Mouse (Mus musculus): ENCODE results near the gene Dnal1. TPM values are rescaled to one million over a fixed set of nuclear protein-coding genes. Genes with fewer than 3 reads are reported as not detected.

Dnal1 gene
- polyA plus RNA-seq, 1 experiment = 0.44 TPM

DNA sequence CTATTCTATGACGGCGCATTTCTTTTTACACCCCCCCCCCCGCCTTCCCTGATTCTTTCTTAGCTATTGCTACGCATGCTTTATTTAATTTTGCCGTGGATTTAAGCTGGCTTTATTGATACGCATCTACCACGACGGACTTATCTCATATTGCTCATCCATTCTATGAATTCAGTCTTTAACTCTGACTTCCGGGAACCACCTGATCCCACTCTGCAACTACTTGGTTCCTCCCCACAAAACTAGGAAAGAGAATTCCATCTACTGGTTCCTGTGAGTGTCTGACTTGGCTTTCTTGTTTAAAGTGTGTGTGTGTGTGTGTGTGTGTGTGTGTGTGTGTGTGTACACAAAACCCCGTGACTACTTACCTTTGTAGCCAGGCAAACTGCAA, 34.5 kb downstream of the Dnal1 start:
- Histone ChIP-seq H3K27me3 (replicated peaks) (no peaks in the 10 kb centered on the region), H3K4me3 (replicated peaks) (no peak overlapping the region), H3K4me1 (peaks cover 28% of the 10 kb centered on the region), H3K9me3 (no peaks in the 10 kb centered on the region), H3K36me3 (replicated peaks; ENCODE audit: low read length) (peaks cover 71% of the 10 kb centered on the region)
- TF ChIP-seq FLI1 (IDR thresholded peaks at IDR 0.05; ENCODE audit: low read length) = no peak
- no peak for TF ChIP-seq GATA1 (IDR thresholded peaks at IDR 0.05; ENCODE audit: borderline replicate concordance, low read length)

GRCm38 (mm10) chr12:84149971-84150370, 35.8 kb downstream of the Dnal1 start:
- peaks cover 31% of the 10 kb centered on the region for H3K4me1 ChIP-seq
- no peak for TF ChIP-seq GATA1 (IDR thresholded peaks at IDR 0.05; ENCODE audit: borderline replicate concordance, low read length)
- TF ChIP-seq FLI1 (IDR thresholded peaks at IDR 0.05; ENCODE audit: low read length) = no peak
- H3K9me3 ChIP-seq = no peaks in the 10 kb centered on the region
- peaks cover 84% of the 10 kb centered on the region for H3K36me3 ChIP-seq (replicated peaks; ENCODE audit: low read length)
- H3K27me3 ChIP-seq (replicated peaks) = no peaks in the 10 kb centered on the region
- no peak overlapping the region for H3K4me3 ChIP-seq (replicated peaks)

- peaks cover 93% of the 10 kb centered on the region for H3K36me3 ChIP-seq (replicated peaks; ENCODE audit: low read length)
- no peaks in the 10 kb centered on the region for H3K27me3 ChIP-seq (replicated peaks)
- H3K9me3 ChIP-seq = no peaks in the 10 kb centered on the region
- TF ChIP-seq FLI1 (IDR thresholded peaks at IDR 0.05; ENCODE audit: low read length) (no peak), GATA1 (IDR thresholded peaks at IDR 0.05; ENCODE audit: borderline replicate concordance, low read length) (no peak)
- H3K4me3 ChIP-seq (replicated peaks) = no peak overlapping the region
- peaks cover 31% of the 10 kb centered on the region for H3K4me1 ChIP-seq
Observed at GRCm38 (mm10) chr12:84150976-84151375, 36.8 kb downstream of the Dnal1 start.

GRCm38 (mm10) chr12:84151911-84152310, 37.7 kb downstream of the Dnal1 start:
- TF ChIP-seq FLI1 (IDR thresholded peaks at IDR 0.05; ENCODE audit: low read length) (no peak), GATA1 (IDR thresholded peaks at IDR 0.05; ENCODE audit: borderline replicate concordance, low read length) (no peak)
- Histone ChIP-seq H3K27me3 (replicated peaks) (no peaks in the 10 kb centered on the region), H3K36me3 (replicated peaks; ENCODE audit: low read length) (peaks cover 97% of the 10 kb centered on the region), H3K4me3 (replicated peaks) (no peak overlapping the region), H3K9me3 (no peaks in the 10 kb centered on the region), H3K4me1 (peaks cover 25% of the 10 kb centered on the region)

GRCm38 (mm10) chr12:84152352-84153190, 38.4 kb downstream of the Dnal1 start:
- Histone ChIP-seq H3K4me3 (replicated peaks) (no peak overlapping the region), H3K4me1 (peaks cover 25% of the 10 kb centered on the region), H3K27me3 (replicated peaks) (no peaks in the 10 kb centered on the region), H3K36me3 (replicated peaks; ENCODE audit: low read length) (peaks cover 97% of the 10 kb centered on the region), H3K9me3 (no peaks in the 10 kb centered on the region)
- TF ChIP-seq GATA1 (IDR thresholded peaks at IDR 0.05; ENCODE audit: borderline replicate concordance, low read length) (no peak), FLI1 (IDR thresholded peaks at IDR 0.05; ENCODE audit: low read length) (no peak)

- H3K36me3 ChIP-seq (replicated peaks; ENCODE audit: low read length) = peaks cover 97% of the 10 kb centered on the region
- TF ChIP-seq FLI1 (IDR thresholded peaks at IDR 0.05; ENCODE audit: low read length) (no peak), GATA1 (IDR thresholded peaks at IDR 0.05; ENCODE audit: borderline replicate concordance, low read length) (no peak)
- H3K4me3 ChIP-seq (replicated peaks) = no peak overlapping the region
- no peaks in the 10 kb centered on the region for H3K27me3 ChIP-seq (replicated peaks)
- H3K9me3 ChIP-seq = no peaks in the 10 kb centered on the region
- peaks cover 31% of the 10 kb centered on the region for H3K4me1 ChIP-seq
Observed at GRCm38 (mm10) chr12:84153414-84153813, 39.2 kb downstream of the Dnal1 start.

DNA sequence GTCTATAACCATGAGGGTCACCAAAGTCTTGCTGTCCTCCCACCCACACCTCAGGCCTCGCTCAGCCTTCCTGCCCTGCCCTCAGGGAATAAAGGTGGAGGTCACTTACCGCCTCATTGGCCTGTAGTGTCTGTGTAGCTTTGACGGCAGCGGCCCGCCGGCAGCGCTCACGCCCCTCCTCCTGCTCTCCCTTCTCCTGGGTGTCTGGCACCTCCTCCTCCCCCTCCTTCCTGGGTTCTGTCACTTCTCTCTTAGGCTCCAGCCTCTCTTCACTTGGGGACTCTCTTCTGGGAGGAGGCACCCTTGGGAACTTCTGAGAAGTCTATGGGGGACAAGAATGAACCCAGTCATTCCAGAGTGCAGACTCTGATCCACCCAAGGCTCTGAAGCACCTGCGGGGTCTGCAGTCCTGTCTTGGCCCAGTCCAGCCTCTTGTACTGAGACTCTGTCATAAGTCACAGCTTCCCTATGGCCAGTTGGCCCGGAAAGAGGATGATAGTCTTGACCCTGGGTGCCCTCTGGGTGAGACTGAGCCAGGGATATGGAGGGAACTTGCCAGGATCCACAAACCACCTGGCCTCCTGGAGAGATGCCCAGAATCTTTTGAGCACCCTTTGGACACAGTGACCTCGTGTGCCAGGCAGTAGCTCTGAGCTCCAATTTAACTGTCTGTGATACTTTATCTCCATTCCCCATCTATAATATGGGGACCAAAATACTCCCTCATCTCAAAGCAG, 40.8 kb downstream of the Dnal1 start:
- peaks cover 39% of the 10 kb centered on the region for H3K4me1 ChIP-seq

DNA sequence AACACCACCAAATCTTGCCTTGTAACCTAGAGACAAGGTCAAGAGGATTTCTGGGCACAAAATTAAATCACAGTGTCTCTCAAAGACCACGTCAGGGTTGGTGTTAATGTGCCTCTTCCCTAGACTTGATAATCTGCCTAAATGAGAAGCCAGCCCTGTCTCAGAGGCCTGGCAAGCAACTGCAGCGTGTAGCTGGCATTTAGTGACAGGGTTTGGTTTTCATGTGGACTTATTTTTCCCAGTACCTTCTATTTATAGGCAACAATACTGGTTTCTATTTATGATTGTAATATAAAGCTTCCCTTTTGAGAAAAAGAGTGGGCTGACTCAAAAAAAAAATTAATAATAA, 41.3 kb downstream of the Dnal1 start:
- Histone ChIP-seq H3K36me3 (replicated peaks; ENCODE audit: low read length) (peaks cover 99% of the 10 kb centered on the region), H3K4me1 (peaks cover 37% of the 10 kb centered on the region), H3K4me3 (replicated peaks) (no peak overlapping the region), H3K27me3 (replicated peaks) (no peaks in the 10 kb centered on the region), H3K9me3 (no peaks in the 10 kb centered on the region)
- TF ChIP-seq FLI1 (IDR thresholded peaks at IDR 0.05; ENCODE audit: low read length) = no peak
- no peak for TF ChIP-seq GATA1 (IDR thresholded peaks at IDR 0.05; ENCODE audit: borderline replicate concordance, low read length)

More for the DNA sequence above, 40.8 kb downstream of the Dnal1 start:
- Histone ChIP-seq H3K4me3 (replicated peaks) (no peak overlapping the region), H3K27me3 (replicated peaks) (no peaks in the 10 kb centered on the region), H3K9me3 (no peaks in the 10 kb centered on the region), H3K36me3 (replicated peaks; ENCODE audit: low read length) (peaks cover 99% of the 10 kb centered on the region)
- TF ChIP-seq GATA1 (IDR thresholded peaks at IDR 0.05; ENCODE audit: borderline replicate concordance, low read length) = no peak
- no peak for TF ChIP-seq FLI1 (IDR thresholded peaks at IDR 0.05; ENCODE audit: low read length)

DNA sequence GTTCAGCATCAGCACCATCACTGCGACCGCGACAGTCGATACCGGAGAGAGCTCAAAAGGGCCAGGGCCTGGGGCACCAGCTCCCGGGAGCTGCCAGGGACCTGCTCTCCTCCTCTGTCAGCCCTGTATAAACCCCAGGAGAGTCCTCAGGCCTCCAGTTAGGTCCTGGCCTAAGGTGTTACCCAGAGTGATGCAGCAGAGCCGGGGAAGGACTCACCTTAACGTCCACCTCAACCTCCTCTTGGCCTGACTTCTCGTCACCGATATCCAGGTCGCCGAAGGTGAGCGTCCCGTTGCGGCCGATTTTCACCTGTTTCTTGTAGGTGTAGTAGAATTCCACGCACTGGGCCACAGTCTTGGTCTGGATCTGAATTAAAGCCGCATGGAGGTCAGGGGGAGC, 42.0 kb downstream of the Dnal1 start:
- TF ChIP-seq FLI1 (IDR thresholded peaks at IDR 0.05; ENCODE audit: low read length) (no peak), GATA1 (IDR thresholded peaks at IDR 0.05; ENCODE audit: borderline replicate concordance, low read length) (no peak)
- H3K27me3 ChIP-seq (replicated peaks) = no peaks in the 10 kb centered on the region
- H3K36me3 ChIP-seq (replicated peaks; ENCODE audit: low read length) = peaks cover 99% of the 10 kb centered on the region
- peaks cover 34% of the 10 kb centered on the region for H3K4me1 ChIP-seq
- no peak overlapping the region for H3K4me3 ChIP-seq (replicated peaks)
- no peaks in the 10 kb centered on the region for H3K9me3 ChIP-seq

GRCm38 (mm10) chr12:84158156-84158555, 44.0 kb downstream of the Dnal1 start:
- Histone ChIP-seq H3K36me3 (replicated peaks; ENCODE audit: low read length) (peaks cover 96% of the 10 kb centered on the region), H3K9me3 (no peaks in the 10 kb centered on the region), H3K27me3 (replicated peaks) (no peaks in the 10 kb centered on the region), H3K4me1 (peaks cover 43% of the 10 kb centered on the region), H3K4me3 (replicated peaks) (no peak overlapping the region)
- TF ChIP-seq GATA1 (IDR thresholded peaks at IDR 0.05; ENCODE audit: borderline replicate concordance, low read length) = no peak
- no peak for TF ChIP-seq FLI1 (IDR thresholded peaks at IDR 0.05; ENCODE audit: low read length)

Measured in megakaryocyte, embryonic 14.5 days (primary cell).